Mouse (Mus musculus) neural tube, embryonic 15.5 days (tissue): Measurements from ENCODE around the gene Rassf1. TPM values are rescaled to one million over a fixed set of nuclear protein-coding genes. Genes with fewer than 3 reads are reported as not detected.

Experiments
- ATAC-seq: fragments of 200-750 bp; cut with Nextera tagmentation; 2 replicates; pipeline ENCODE4 v1.8.0; 2017; ENCODE audit warnings: mild to moderate bottlenecking, moderate TSS enrichment, moderate library complexity; ENCODE audit not compliant: low FRiP score
- H3K27ac ChIP-seq: fragments of 300-500 bp; sonication (generic); replicated peaks from 2 replicates; pipeline ENCODE4 v1.5.1; 2015; ENCODE audit warnings: mild to moderate bottlenecking, inconsistent platforms
- H3K27me3 ChIP-seq: fragments of 300-500 bp; sonication (generic); replicated peaks from 2 replicates; pipeline ENCODE4 v1.6.1; 2015; ENCODE audit warnings: inconsistent platforms
- H3K36me3 ChIP-seq: fragments of 300-500 bp; sonication (generic); 2 replicates; pipeline ENCODE4 v1.6.1; 2015; ENCODE audit warnings: inconsistent platforms
- H3K4me1 ChIP-seq: fragments of 300-500 bp; sonication (generic); 2 replicates; pipeline ENCODE4 v1.6.1; 2015; ENCODE audit warnings: inconsistent platforms
- H3K4me2 ChIP-seq: fragments of 300-500 bp; sonication (generic); 2 replicates; pipeline ENCODE4 v1.6.1; 2015; ENCODE audit warnings: inconsistent platforms, mild to moderate bottlenecking, moderate library complexity
- H3K4me3 ChIP-seq: fragments of 300-500 bp; sonication (generic); replicated peaks from 2 replicates; pipeline ENCODE4 v1.5.1; 2015; ENCODE audit warnings: mild to moderate bottlenecking, inconsistent platforms
- H3K9ac ChIP-seq: fragments of 300-500 bp; sonication (generic); replicated peaks from 2 replicates; pipeline ENCODE4 v1.6.1; 2015; ENCODE audit warnings: mild to moderate bottlenecking, inconsistent platforms
- H3K9me3 ChIP-seq: fragments of 300-500 bp; sonication (generic); replicated peaks from 2 replicates; pipeline ENCODE4 v1.6.1; 2016; ENCODE audit warnings: inconsistent platforms
- WGBS: fragments of 180-500 bp; shearing (Covaris S2); methylation state at CpG from one replicate; pipeline ENCODE4 v1.1.7; 2015; ENCODE audit warnings: mixed read lengths; 5-methylcytosine and 5-hydroxymethylcytosine counted together
- polyA plus RNA-seq: library from polyadenylated mRNA; unstranded; fragments of >200 nt; fragmentation: Nextera tagmentation; extraction: Ambion mirVana; gene quantifications from 2 replicates; pipeline ENCODE4 v1.2.1, GENCODE M21; 2015

The Rassf1 gene
- polyA plus RNA-seq, 1 experiment from 2014 or later, result 41.2 TPM

GRCm38 (mm10) chr9:107541474-107542351 is 9.6 kb upstream of the Rassf1 start, which contains the start of the genes Cyb561d2 and Nprl2:
Gene Cyb561d2 (minus strand): TSS chr9:107542193.
Gene Nprl2 (plus strand): TSS chr9:107542226.
- H3K4me3 ChIP-seq, result peak within 1 kb of the TSS; percentile 63
- peak within 1 kb of the TSS; percentile 82 for H3K27ac ChIP-seq
- H3K4me2 ChIP-seq, result peak within 1 kb of the TSS; percentile 80
- peaks cover 57% of the 10 kb centered on the region for H3K4me1 ChIP-seq
- no peaks in the 10 kb centered on the region for H3K9me3 ChIP-seq
- ATAC-seq, result peak; percentile 89
- H3K9ac ChIP-seq, result peak within 1 kb of the TSS; percentile 57
- H3K27me3 ChIP-seq, result no peaks in the 10 kb centered on the region
- WGBS, result under 1% methylated on average over 46 of the region's 46 CpGs
- H3K36me3 ChIP-seq, result peaks cover 45% of the 10 kb centered on the region

GRCm38 (mm10) chr9:107542352-107542686 is 9.0 kb upstream of the Rassf1 start:
- H3K27ac ChIP-seq, result peak overlapping the region; percentile 82
- peak overlapping the region; percentile 80 for H3K4me2 ChIP-seq
- H3K4me3 ChIP-seq, result peak overlapping the region; percentile 63
- peak; percentile 18; the same call in 1 of the 2 replicates for ATAC-seq
- H3K4me1 ChIP-seq, result peaks cover 57% of the 10 kb centered on the region
- no peaks in the 10 kb centered on the region for H3K9me3 ChIP-seq
- H3K9ac ChIP-seq, result peak overlapping the region; percentile 57
- 3% methylated on average over 11 of the region's 11 CpGs for WGBS
- H3K36me3 ChIP-seq, result peaks cover 45% of the 10 kb centered on the region
- H3K27me3 ChIP-seq, result no peaks in the 10 kb centered on the region

DNA sequence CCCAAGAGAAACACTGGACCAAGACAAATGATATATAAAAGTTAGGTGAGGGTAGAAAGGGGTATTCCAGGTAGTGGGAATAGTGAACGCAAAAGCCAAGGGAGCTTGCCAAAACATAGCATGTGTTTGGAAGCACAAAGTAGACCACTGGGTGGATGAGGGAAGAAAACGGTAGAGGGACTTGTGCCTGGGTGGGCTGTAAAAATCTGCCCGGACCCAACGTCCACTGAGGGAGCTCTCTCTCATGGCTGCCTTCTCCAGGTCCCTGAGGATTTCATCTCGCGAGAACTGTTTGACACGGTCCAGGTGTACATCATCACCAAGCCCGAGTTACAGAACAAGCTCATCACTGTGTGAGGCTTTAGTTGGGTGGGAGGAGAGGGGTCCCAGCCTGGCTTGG is 8.6 kb upstream of the Rassf1 start:
- H3K4me1 ChIP-seq, result peaks cover 57% of the 10 kb centered on the region

DNA sequence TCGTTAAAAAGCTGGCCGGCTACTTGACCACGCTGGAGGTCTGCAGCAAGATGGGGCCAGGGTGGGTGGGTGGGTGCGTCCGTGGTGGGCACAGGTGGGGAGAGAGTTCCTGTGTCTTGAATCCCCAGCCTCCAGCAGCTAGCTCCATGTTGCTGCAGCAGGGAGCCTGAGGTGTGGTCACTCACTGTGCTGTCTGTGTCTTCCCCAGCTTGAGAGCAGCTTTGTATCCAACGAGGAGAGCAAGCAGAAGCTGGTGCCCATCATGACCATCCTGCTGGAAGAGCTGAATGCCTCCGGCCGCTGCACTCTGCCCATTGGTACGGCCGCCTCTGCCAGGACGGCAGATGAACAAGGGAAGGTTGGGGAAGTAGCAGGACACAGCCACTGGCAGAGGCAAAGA is 8.1 kb upstream of the Rassf1 start:
- peaks cover 52% of the 10 kb centered on the region for H3K4me1 ChIP-seq

More for the DNA sequence above, 8.6 kb upstream of the Rassf1 start:
- no peaks in the 10 kb centered on the region for H3K9me3 ChIP-seq
- no peak for ATAC-seq
- peak overlapping the region; percentile 57 for H3K9ac ChIP-seq
- no peaks in the 10 kb centered on the region for H3K27me3 ChIP-seq
- no peak overlapping the region for H3K27ac ChIP-seq
- peak overlapping the region; percentile 63 for H3K4me3 ChIP-seq
- H3K4me2 ChIP-seq, result peak overlapping the region; percentile 80
- WGBS, result 47% methylated on average over 8 of the region's 8 CpGs
- H3K36me3 ChIP-seq, result peaks cover 43% of the 10 kb centered on the region

GRCm38 (mm10) chr9:107544196-107544700 is 7.1 kb upstream of the Rassf1 start:
- Histone ChIP-seq H3K36me3 (peaks cover 27% of the 10 kb centered on the region), H3K4me2 (no peak overlapping the region), H3K9ac (no peak overlapping the region), H3K4me1 (peaks cover 50% of the 10 kb centered on the region), H3K9me3 (no peaks in the 10 kb centered on the region), H3K27me3 (peaks cover 12% of the 10 kb centered on the region; the same call in 1 of the 2 replicates), H3K27ac (no peak overlapping the region), H3K4me3 (no peak overlapping the region)
- no peak for ATAC-seq
- 97% methylated on average over 17 of the region's 17 CpGs for WGBS

More for the DNA sequence above, 8.1 kb upstream of the Rassf1 start:
- H3K9ac ChIP-seq, result no peak overlapping the region
- peaks cover 37% of the 10 kb centered on the region for H3K36me3 ChIP-seq
- H3K27me3 ChIP-seq, result peaks cover 3% of the 10 kb centered on the region; the same call in 1 of the 2 replicates
- no peak overlapping the region for H3K27ac ChIP-seq
- H3K4me2 ChIP-seq, result peak overlapping the region; percentile 80
- ATAC-seq, result no peak
- H3K4me3 ChIP-seq, result no peak overlapping the region
- H3K9me3 ChIP-seq, result no peaks in the 10 kb centered on the region
- WGBS, result 85% methylated on average over 11 of the region's 11 CpGs

- peaks cover 50% of the 10 kb centered on the region for H3K4me1 ChIP-seq
Observed at GRCm38 (mm10) chr9:107544729-107545128, 6.6 kb upstream of the Rassf1 start.

DNA sequence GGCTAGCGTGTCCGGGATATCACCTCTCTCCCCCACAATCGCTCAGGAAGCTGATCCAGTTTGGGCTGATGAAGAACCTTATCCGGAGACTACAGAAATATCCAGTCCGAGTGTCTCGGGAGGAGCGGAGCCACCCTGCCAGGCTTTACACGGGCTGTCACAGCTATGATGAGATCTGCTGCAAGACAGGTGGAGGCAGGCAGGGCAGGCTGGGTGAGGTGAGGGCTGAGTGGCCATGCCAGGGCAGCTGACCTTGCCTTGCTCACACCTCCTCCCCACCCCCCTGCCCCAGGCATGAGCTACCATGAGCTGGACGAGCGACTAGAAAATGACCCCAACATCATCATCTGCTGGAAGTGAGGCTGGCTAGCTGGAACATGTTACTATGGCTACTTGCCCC is 6.2 kb upstream of the Rassf1 start:
- Histone ChIP-seq H3K27ac (no peak overlapping the region), H3K4me2 (no peak overlapping the region), H3K36me3 (peaks cover 18% of the 10 kb centered on the region), H3K9me3 (no peaks in the 10 kb centered on the region), H3K4me3 (no peak overlapping the region), H3K27me3 (peaks cover 20% of the 10 kb centered on the region), H3K9ac (no peak overlapping the region), H3K4me1 (peaks cover 46% of the 10 kb centered on the region)
- ATAC-seq, result no peak
- WGBS, result 90% methylated on average over 10 of the region's 10 CpGs

More at GRCm38 (mm10) chr9:107544729-107545128, 6.6 kb upstream of the Rassf1 start:
- Histone ChIP-seq H3K9ac (no peak overlapping the region), H3K9me3 (no peaks in the 10 kb centered on the region), H3K4me3 (no peak overlapping the region), H3K27ac (no peak overlapping the region), H3K4me2 (no peak overlapping the region), H3K36me3 (peaks cover 22% of the 10 kb centered on the region), H3K27me3 (peaks cover 16% of the 10 kb centered on the region)
- ATAC-seq, result no peak
- 94% methylated on average over 12 of the region's 12 CpGs for WGBS

GRCm38 (mm10) chr9:107545602-107546001 is 5.8 kb upstream of the Rassf1 start:
- no peak for ATAC-seq
- no peaks in the 10 kb centered on the region for H3K9me3 ChIP-seq
- peaks cover 17% of the 10 kb centered on the region for H3K36me3 ChIP-seq
- H3K27ac ChIP-seq, result no peak overlapping the region
- H3K4me3 ChIP-seq, result no peak overlapping the region
- H3K4me1 ChIP-seq, result peaks cover 42% of the 10 kb centered on the region
- no peak overlapping the region for H3K4me2 ChIP-seq
- H3K27me3 ChIP-seq, result peaks cover 24% of the 10 kb centered on the region
- no peak overlapping the region for H3K9ac ChIP-seq
- 12% methylated on average over 3 of the region's 3 CpGs for WGBS

DNA sequence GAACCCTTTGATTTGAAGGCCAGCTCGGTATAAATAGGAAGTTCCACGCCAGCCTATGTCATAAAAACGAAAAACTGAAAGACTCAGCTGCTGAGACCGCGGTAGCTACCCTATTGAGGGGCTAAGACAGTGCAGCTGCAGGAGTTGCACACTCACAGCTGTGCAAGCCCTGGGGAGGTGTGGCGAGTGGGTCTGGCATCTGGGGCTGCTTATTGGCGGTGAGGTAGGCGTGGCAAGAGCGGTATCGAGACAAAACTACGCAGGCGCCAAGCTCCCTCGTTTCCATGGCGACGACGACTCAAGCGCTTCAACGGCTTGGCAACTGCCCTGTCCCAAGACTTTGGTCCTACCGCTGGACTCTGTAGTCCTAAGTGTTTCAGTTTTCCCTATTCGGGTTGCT is 4.3 kb upstream of the Rassf1 start, which contains the start of gene Zmynd10:
TSS of gene Zmynd10 (plus strand) at position 273 of the 400 bp plus-strand sequence.
- ATAC-seq, result peak; percentile 48
- Histone ChIP-seq H3K27me3 (peaks cover 39% of the 10 kb centered on the region), H3K9ac (peak within 1 kb of the TSS; percentile 20; the same call in 1 of the 2 replicates), H3K4me2 (peak within 1 kb of the TSS; percentile 56), H3K4me3 (peak within 1 kb of the TSS; percentile 26), H3K4me1 (peaks cover 48% of the 10 kb centered on the region), H3K9me3 (no peaks in the 10 kb centered on the region), H3K27ac (peak within 1 kb of the TSS; percentile 64), H3K36me3 (peaks cover 17% of the 10 kb centered on the region)
- WGBS, result 3% methylated on average over 20 of the region's 20 CpGs

- H3K36me3 ChIP-seq, result peaks cover 17% of the 10 kb centered on the region
- H3K4me3 ChIP-seq, result no peak overlapping the region
- no peaks in the 10 kb centered on the region for H3K9me3 ChIP-seq
- peaks cover 48% of the 10 kb centered on the region for H3K4me1 ChIP-seq
- peaks cover 48% of the 10 kb centered on the region for H3K27me3 ChIP-seq
- WGBS, result 83% methylated on average over 5 of the region's 5 CpGs
- no peak overlapping the region for H3K4me2 ChIP-seq
- no peak overlapping the region for H3K9ac ChIP-seq
- H3K27ac ChIP-seq, result no peak overlapping the region
- ATAC-seq, result no peak
Observed at GRCm38 (mm10) chr9:107547957-107548356, 3.4 kb upstream of the Rassf1 start.

DNA sequence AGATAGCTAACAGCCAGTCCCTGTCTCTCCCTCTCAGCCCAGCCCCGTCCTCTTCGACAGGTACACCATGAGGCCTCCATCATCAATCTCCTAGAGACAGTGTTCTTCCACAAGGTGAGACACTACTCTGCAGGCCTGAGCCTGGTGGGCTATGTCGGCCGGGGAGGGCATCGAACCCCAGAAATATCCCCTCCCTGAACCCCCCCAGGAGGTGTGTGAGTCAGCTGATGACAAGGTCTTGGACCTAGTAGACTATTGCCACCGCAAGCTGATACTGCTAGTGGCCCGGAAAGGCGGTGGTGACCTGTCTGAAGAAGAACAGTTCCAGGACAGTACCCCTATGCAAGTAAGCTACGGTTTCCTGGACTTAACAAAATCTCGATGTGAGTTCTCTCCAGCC is 2.5 kb upstream of the Rassf1 start:
- no peak for ATAC-seq
- H3K4me1 ChIP-seq, result peaks cover 51% of the 10 kb centered on the region
- H3K27ac ChIP-seq, result no peak overlapping the region
- 91% methylated on average over 10 of the region's 10 CpGs for WGBS
- H3K4me2 ChIP-seq, result no peak overlapping the region
- peaks cover 50% of the 10 kb centered on the region for H3K27me3 ChIP-seq
- H3K4me3 ChIP-seq, result no peak overlapping the region
- H3K36me3 ChIP-seq, result peaks cover 12% of the 10 kb centered on the region
- H3K9me3 ChIP-seq, result no peaks in the 10 kb centered on the region
- no peak overlapping the region for H3K9ac ChIP-seq
